Mouse (Mus musculus): Measurements from ENCODE around the gene Olfr1412.

The Olfr1412 gene

DNA sequence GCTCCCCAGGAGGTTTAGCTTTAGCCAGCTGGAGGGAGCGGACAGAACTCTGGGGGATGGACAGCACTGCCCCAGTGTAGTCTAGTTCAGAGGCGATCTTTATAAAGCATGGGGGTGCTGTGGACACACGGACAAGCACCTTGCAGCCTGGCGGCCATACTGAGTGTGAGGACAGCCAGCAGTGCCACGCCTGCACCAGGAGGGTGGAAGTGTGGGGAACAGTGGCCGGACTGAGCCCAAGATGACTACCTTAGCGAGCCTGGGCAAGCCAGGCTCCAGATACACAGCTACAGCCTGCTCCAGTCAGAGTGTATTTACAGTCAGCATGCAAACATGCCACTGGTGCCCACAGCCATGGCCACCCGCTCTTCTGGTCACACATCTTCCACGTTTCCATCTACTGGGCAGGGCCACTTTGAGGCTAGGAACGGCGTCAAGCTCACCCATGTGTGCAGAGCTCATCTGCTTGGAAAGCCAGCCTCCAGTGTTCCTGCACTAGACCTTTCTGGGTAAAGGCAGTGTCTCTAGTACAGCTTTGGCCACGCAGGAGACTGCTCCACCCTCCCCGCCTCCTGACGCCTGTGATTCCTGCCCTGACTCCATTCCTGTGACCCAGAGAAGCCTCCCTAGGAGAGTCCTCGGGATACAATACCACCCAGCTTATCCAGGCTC is 52.1 kb downstream of the Olfr1412 start:
- in situ Hi-C loops (cut with MboI, MseI), result no loop called here

DNA sequence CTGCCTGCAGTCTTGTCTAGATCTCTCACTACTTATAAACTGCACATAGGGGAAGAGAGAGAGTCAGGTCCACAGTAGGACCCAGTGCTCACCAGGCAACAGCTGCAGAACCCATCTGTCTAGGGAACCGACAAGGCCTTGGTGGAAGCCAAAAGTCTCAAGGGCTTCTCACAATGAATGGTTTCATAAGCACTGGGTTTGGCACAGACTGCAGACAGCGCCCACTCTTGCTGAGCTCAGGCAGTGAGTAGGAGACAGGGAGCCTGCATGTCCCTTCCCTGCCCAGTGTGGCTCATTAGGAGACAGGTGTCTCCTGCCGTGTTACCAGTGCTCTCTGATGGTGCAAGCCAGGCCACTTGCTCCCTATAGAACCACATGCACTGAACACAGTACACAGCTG is 52.6 kb downstream of the Olfr1412 start:
- in situ Hi-C loops (cut with MboI, MseI), result no loop called here

DNA sequence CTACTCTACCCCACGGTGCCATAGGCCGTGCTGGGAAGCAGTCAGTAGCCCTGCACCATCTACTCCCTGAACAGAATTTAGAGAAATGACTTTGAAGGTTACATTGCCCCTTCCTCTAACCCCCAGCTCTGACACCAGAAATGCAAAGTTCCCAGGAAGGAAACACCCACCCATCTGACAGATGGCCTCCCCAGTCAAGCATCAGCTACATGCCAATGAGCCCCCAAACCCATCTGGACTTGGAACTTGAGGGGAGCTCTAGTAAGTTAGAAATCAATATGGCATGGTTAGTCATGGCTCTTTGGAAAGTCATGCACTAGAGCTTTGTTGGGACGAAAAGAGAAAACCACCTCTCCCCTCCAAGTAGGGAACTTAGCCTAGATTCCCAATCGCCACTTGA is 53.2 kb downstream of the Olfr1412 start:
- in situ Hi-C loops (cut with MboI, MseI), result no loop called here

DNA sequence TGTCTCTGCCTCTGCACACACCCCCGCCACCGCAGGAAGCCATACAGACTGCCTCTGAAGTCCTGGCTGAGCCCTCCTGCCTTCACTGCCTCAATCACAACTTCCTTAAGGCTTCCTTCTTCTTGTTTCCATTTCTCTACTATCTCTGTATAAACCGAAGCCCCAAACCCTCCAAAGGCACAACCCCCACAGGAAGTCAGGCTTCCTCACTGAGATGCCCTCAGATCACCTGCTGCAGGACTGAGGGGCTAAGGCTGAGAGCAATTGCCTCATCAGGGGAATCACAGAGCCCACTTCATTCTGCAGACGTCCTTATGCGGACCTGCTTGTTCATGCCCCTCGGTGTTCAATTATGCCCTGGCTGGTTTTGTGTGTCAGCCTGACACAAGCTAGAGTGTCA is 54.8 kb downstream of the Olfr1412 start:
- in situ Hi-C loops (cut with MboI, MseI), result loop anchor here (5.0 to 10.0 kb wide), 2 partner anchors 168 to 1094 kb away; partner anchors contain the start of gene Ndufa10
